Mouse (Mus musculus): ENCODE data around the gene Calhm4.

- TF ChIP-seq CTCF (conservative IDR thresholded peaks at IDR 0.05; ENCODE audit: insufficient read depth, insufficient read length, low read depth, low read length), result no peak
- no peak for TF ChIP-seq POLR2A (IDR thresholded peaks at IDR 0.05; ENCODE audit: low read depth, low read length)
Observed at GRCm38 (mm10) chr10:33998397-33998796, 45.7 kb downstream of the Calhm4 start.
